In the genomic region with DNA sequence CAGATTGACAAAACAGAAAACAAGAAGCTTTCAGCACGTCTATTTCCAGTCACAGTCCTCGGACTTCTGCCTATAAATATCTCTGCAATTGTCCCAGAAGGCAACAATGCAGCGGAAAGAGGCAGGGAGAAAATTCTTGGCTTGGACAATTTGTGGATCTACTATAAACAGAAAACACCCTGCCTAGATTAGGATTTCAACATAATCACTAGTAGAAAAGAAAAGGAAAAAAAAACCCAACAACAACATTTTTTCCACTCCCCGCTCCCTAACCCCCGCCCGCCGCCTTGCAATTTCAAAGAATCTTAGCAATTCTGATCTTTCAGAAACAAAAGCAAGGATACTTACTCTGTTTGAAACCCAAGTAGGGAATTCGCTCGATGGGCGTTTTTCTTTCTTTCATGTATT, we compare ENCODE assay signal across 10 mouse cellular contexts.
DNase-seq lines count a peak whose midpoint lies in the region; ATAC-seq and TF ChIP-seq lines count a peak whose summit lies in the region.
"Had no signal": no experiment of that assay in that cellular context is flagged by ENCODE, and none has a peak within 500 bp of the region (broad histone marks: within the 10 kb centered on the region; RNA-seq: fewer than 3 reads in every experiment).

No protein-coding gene starts in this region.

- no peaks in the 10 kb centered on the region for H3K9me3 ChIP-seq in stomach, embryonic 14.5 days (ENCODE audit: control insufficient read depth, low read depth, low read length)
- no peaks in the 10 kb centered on the region for H3K9me3 ChIP-seq in stomach, postnatal 0 days (ENCODE audit: control insufficient read depth, low read length)
- H3K9me3 ChIP-seq in kidney, embryonic 14.5 days (ENCODE audit: control insufficient read depth, low read length) = no peaks in the 10 kb centered on the region
- H3K9me3 ChIP-seq: midbrain, embryonic 15.5 days had no signal

- H3K4me2 ChIP-seq in stomach, embryonic 14.5 days (replicated peaks; ENCODE audit: low read depth, low read length) = no peak overlapping the region
- no peak overlapping the region for H3K4me2 ChIP-seq in stomach, postnatal 0 days (replicated peaks; ENCODE audit: low read depth)
- H3K4me2 ChIP-seq in kidney, embryonic 14.5 days (replicated peaks; ENCODE audit: low read depth, low read length) = no peak overlapping the region
- H3K4me2 ChIP-seq: midbrain, embryonic 15.5 days had no signal

- 0 out of 2 replicates have a peak, but pooled peaks cover 12% of the 10 kb centered on the region for H3K4me1 ChIP-seq in stomach, embryonic 14.5 days (ENCODE audit: control insufficient read depth, insufficient read depth, low read length)
- peaks cover 7% of the 10 kb centered on the region for H3K4me1 ChIP-seq in stomach, postnatal 0 days (replicated peaks; ENCODE audit: control insufficient read depth, insufficient read depth)
- peaks cover 8% of the 10 kb centered on the region; the same call in 1 of the 2 replicates for H3K4me1 ChIP-seq in kidney, embryonic 14.5 days (ENCODE audit: control insufficient read depth, insufficient read depth, low read length)
- peaks cover 4% of the 10 kb centered on the region; the same call in 1 of the 2 replicates for H3K4me1 ChIP-seq in small intestine, adult 2 months (ENCODE audit: control insufficient read depth, insufficient read depth, insufficient read length, low read length)

- no peak for ATAC-seq in stomach, embryonic 14.5 days (ENCODE audit: insufficient number of reproducible peaks, insufficient read depth, low FRiP score, low read depth)
- no peak for ATAC-seq in stomach, postnatal 0 days (ENCODE audit: low FRiP score, low TSS enrichment)
- ATAC-seq in kidney, embryonic 14.5 days (ENCODE audit: low FRiP score, low TSS enrichment) = no peak
- ATAC-seq: forebrain, embryonic 16.5 days; midbrain, embryonic 15.5 days had no signal

- peak overlapping the region; percentile 12; the same call in 1 of the 2 replicates for H3K27ac ChIP-seq in stomach, embryonic 14.5 days (ENCODE audit: low read length)
- H3K27ac ChIP-seq in stomach, postnatal 0 days (replicated peaks) = no peak overlapping the region
- 0 out of 2 replicates have a peak overlapping the region, but pooled peaks have one; percentile 20 for H3K27ac ChIP-seq in kidney, embryonic 14.5 days (ENCODE audit: low read depth, low read length)
- 0 out of 2 replicates have a peak overlapping the region, but pooled peaks have one; percentile 23 for H3K27ac ChIP-seq in small intestine, adult 2 months (ENCODE audit: insufficient read depth, low read depth, low read length)
- H3K27ac ChIP-seq: midbrain, embryonic 15.5 days had no signal

- TF ChIP-seq EP300 in stomach, postnatal 0 days (optimal IDR thresholded peaks at IDR 0.05) = no peak

- intact Hi-C loops in left cerebral cortex, postnatal 36 days (cut with DNase I) = no loop called here

- no peaks in the 10 kb centered on the region for H3K27me3 ChIP-seq in stomach, embryonic 14.5 days (ENCODE audit: control insufficient read depth, insufficient read depth, low read length)
- H3K27me3 ChIP-seq in stomach, postnatal 0 days (ENCODE audit: control insufficient read depth, insufficient read depth, low read length) = no peaks in the 10 kb centered on the region
- H3K27me3 ChIP-seq in kidney, embryonic 14.5 days (ENCODE audit: control insufficient read depth, insufficient read depth, low read length) = no peaks in the 10 kb centered on the region
- H3K27me3 ChIP-seq in small intestine, adult 2 months (ENCODE audit: control insufficient read depth, insufficient read depth, low read length) = no peaks in the 10 kb centered on the region
- H3K27me3 ChIP-seq: midbrain, embryonic 15.5 days had no signal

- no peak overlapping the region for H3K9ac ChIP-seq in stomach, embryonic 14.5 days (replicated peaks; ENCODE audit: low read depth, low read length)
- no peak overlapping the region for H3K9ac ChIP-seq in stomach, postnatal 0 days (ENCODE audit: low read length)
- H3K9ac ChIP-seq in kidney, embryonic 14.5 days (ENCODE audit: low read depth, low read length) = no peak overlapping the region
- H3K9ac ChIP-seq: midbrain, embryonic 15.5 days had no signal

- peaks cover 20% of the 10 kb centered on the region for H3K36me3 ChIP-seq in stomach, embryonic 14.5 days (ENCODE audit: control insufficient read depth, insufficient read depth, low read length)
- H3K36me3 ChIP-seq in stomach, postnatal 0 days (ENCODE audit: control insufficient read depth, insufficient read depth, low read length) = peaks cover 24% of the 10 kb centered on the region
- H3K36me3 ChIP-seq in kidney, embryonic 14.5 days (ENCODE audit: control insufficient read depth, insufficient read depth, low read length) = peaks cover 25% of the 10 kb centered on the region
- H3K36me3 ChIP-seq in small intestine, adult 2 months (ENCODE audit: control insufficient read depth, insufficient read depth, low read length) = peaks cover 23% of the 10 kb centered on the region
- H3K36me3 ChIP-seq: midbrain, embryonic 15.5 days had no signal

- TF ChIP-seq CTCF in stomach, postnatal 0 days (IDR thresholded peaks at IDR 0.05; ENCODE audit: low read depth) = no peak
- TF ChIP-seq CTCF in small intestine, adult 2 months (IDR thresholded peaks at IDR 0.05; ENCODE audit: extremely low read depth, insufficient read length, insufficient replicate concordance, low read depth, low read length) = no peak

- TF ChIP-seq POLR2A in small intestine, adult 2 months (IDR thresholded peaks at IDR 0.05; ENCODE audit: low read depth, low read length) = no peak

- no peak overlapping the region for H3K4me3 ChIP-seq in stomach, embryonic 14.5 days (ENCODE audit: low read depth, low read length)
- no peak overlapping the region for H3K4me3 ChIP-seq in stomach, postnatal 0 days (ENCODE audit: low read depth, low read length)
- no peak overlapping the region for H3K4me3 ChIP-seq in kidney, embryonic 14.5 days (ENCODE audit: low read length)
- H3K4me3 ChIP-seq in small intestine, adult 2 months (ENCODE audit: low read depth, low read length) = no peak overlapping the region
- H3K4me3 ChIP-seq: midbrain, embryonic 15.5 days had no signal

- DNase-seq in adrenal gland, postnatal 10 days = peak; percentile 44
- DNase-seq in adrenal gland, postnatal 4 days (ENCODE audit: low spot score in 2 of 2) = no peak
- no peak for DNase-seq in stomach, postnatal 0 days (ENCODE audit: low spot score)
- no peak for DNase-seq in neural tube, embryonic 10.5 days (ENCODE audit: extremely low spot score, low spot score)
- no peak for DNase-seq in left cerebral cortex, postnatal 36 days (ENCODE audit: low spot score in 2 of 2)

- 76% methylated on average over 10 of the region's 10 CpGs for WGBS in stomach, embryonic 14.5 days
- WGBS in stomach, postnatal 0 days = 54% methylated on average over 10 of the region's 10 CpGs
- WGBS in kidney, embryonic 14.5 days = 55% methylated on average over 10 of the region's 10 CpGs
- WGBS in small intestine, adult 2 months = 67% methylated on average over 10 of the region's 10 CpGs
